Mouse (Mus musculus) adrenal gland, adult 8-10 months (tissue): ENCODE data around the gene Spata45. TPM values are rescaled to one million over a fixed set of nuclear protein-coding genes. Genes with fewer than 3 reads are reported as not detected.

ENCODE experiments used
- DNase-seq: peaks from one replicate; pipeline ENCODE4 v3.0.0; 2022
- total RNA-seq, 4 experiments: library from RNA; stranded (reverse); gene quantifications; 2 replicates each; pipeline ENCODE4 v1.2.4; 2022

The Spata45 gene
- total RNA-seq, 4 experiments from 2014 or later: not detected

DNA sequence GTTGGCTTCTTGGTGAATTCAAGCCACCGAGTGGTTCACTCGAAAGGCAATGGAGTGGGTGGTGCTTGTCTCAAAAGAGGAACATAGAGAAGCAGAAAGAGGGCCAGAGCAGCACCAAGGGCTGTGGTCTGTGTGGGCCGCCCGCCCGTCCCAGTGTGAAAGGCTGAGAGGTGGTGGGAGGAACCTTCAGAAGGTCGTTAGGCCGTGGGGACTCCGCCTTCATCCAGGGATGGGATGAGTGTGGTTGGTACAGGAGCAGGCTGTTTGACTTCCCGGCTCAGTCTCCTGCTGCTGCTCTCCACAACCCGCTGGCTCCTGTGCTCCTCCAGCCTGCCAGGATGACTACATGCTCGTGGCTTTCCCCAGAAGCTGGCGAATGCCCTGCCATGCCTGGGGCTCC is 49.2 kb downstream of the Spata45 start:
- no peak for DNase-seq

DNA sequence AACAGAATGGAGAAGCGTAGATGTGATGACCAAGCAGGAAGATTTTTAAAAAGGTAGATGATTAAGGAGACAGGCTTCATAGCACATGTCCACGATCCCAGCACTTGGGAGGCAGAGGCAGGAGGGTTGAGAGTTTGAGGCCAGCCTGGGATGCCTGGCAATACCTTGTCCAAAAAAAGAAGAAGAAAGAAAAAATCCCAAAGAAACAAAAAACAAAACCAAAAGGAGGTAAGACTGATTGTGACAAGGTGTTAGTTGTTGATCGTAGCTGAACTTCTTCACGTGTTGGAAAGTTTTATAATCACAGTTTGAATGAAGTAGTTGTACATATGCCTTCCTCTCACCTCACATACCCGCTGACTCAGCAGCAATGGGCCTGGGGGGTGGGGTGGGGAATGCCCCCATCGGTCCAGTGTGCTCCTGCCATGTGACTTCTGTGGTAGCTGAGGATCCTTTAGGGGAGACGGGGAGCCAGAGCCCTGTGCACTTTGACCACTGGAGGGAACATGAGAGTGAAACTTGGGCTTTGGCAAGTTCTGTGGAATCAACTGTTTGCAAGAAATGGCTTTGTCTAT is 50.0 kb downstream of the Spata45 start:
- DNase-seq: no peak

DNA sequence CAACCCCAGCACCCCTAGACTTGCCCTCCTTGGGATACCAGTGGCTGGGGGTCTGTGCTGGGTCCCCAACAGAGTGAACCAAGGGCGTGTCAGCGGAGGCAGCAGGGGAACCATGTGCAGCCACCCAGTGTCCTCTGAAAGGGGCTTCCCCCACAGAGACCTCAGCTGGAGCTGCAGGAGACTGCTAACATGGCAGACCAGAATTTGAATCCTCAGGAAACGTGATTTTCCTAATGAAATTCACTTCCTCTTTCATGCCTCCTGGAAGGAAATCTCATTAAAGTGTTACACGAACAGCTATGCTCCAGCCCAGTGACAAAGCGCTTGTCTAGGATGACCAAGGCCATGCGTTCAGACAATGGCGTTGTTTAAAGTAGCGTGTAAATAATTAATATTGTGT is 50.5 kb downstream of the Spata45 start:
- no peak for DNase-seq

DNA sequence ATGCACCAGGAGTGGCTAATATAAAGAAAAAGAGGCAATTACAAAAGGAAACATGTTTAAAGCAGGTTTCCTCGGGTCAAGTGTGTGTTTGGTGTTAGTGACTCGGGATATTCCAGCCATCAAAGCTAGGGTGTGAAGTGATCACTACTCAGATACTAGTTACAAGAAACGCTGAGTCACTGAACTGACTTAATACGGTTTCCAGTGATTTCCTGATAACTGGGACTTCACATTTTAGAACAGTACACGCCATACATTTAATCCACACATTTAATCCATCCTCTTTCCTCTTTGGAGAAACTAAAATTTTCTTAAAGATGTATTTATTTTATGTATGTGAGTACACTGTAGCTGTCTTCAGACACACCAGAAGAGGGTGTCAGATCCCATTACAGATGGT is 51.5 kb downstream of the Spata45 start:
- no peak for DNase-seq

DNA sequence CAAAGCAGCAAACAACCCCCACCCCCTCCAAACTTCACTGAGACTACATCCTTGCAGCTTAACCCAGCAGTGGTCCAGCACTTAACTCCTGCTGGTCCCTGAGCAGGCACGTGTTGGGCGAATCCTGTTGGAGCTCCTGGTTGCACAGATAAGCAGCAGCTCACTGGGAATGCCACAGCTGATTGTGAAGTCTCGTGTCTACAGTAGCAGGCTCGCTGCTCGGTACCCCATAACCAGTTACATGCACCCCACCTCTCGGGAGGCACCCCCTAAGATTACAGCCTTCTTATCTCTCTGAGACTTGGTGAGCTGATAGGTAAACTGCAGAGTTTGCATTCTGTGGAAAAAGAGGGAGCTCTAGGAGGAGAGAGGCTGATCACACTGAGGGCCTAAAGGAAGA is 52.9 kb downstream of the Spata45 start:
- no peak for DNase-seq

DNA sequence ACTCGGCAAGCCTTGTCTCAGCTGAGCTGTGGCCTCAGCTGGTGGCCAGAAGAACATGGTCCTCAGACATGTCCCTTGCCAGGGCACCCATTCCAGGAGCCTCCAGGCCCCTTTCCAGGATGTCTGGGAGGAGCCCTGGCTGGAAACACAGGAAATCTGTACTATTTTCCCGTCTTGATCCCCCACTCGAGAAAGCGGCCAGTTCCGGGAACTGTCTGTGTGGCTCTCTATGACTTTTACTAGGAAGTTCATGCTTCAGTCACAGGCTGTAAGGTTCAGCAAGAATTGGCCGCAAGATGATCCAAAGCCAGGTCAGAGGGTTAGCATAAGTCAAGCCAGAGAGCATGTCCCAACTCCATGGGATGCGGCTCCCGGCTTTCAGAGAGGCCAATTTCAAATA is 55.6 kb downstream of the Spata45 start:
- DNase-seq: no peak

Other genes with a start within 250 kb of the Spata45 start
- gene Rps6kc1, start 124.9 kb upstream of the Spata45 start, total RNA-seq: 10 to 100 TPM; 17.6 to 30.7 (median 23.1) TPM
- 10 to 100 TPM; 50.5 to 75.4 (median 65.5) TPM for gene Angel2, start 111.5 kb upstream of the Spata45 start, total RNA-seq
- under 1 TPM in 3 of 4 experiments, not detected in 1; 0.10 to 0.27 (median 0.25) TPM for gene Vash2, start 57.3 kb upstream of the Spata45 start, total RNA-seq
- gene Flvcr1, start 10.5 kb upstream of the Spata45 start, total RNA-seq: 10 to 100 TPM; 12.4 to 20.8 (median 16.6) TPM
- gene Tatdn3, start 26.3 kb downstream of the Spata45 start, total RNA-seq: 10 to 100 TPM; 11.4 to 38.0 (median 23.8) TPM
- gene Nsl1, start 26.4 kb downstream of the Spata45 start, total RNA-seq: 1 to 10 TPM in 1 of 4 experiments, under 1 TPM in 3; 0.35 to 1.1 (median 0.72) TPM
- 1 to 10 TPM in 3 of 4 experiments, under 1 TPM in 1; 0.64 to 5.4 (median 2.5) TPM for gene Batf3, start 61.2 kb downstream of the Spata45 start, total RNA-seq
- not detected for gene Fam71a, start 128.2 kb downstream of the Spata45 start, total RNA-seq
- gene Atf3, start 181.4 kb downstream of the Spata45 start, total RNA-seq: 1 to 10 TPM; 2.1 to 8.6 (median 3.2) TPM